Mouse (Mus musculus): ENCODE measurements around the gene Itln1. TPM values are rescaled to one million over a fixed set of nuclear protein-coding genes. Genes with fewer than 3 reads are reported as not detected.
"Not testable (repeated sequence)": the region's sequence is repeated elsewhere in the genome, so short reads cannot be mapped to it uniquely, and the experiment has no call there.

Gene Itln1
- total RNA-seq, 4 experiments from 2014 or later: not detected

- DNase-seq (ENCODE audit: low spot score in 2 of 2): no peak
Measured at GRCm38 (mm10) chr1:171513760-171514159, 21.3 kb downstream of the Itln1 start.

GRCm38 (mm10) chr1:171513234-171513633, 21.9 kb downstream of the Itln1 start:
- DNase-seq (ENCODE audit: low spot score in 2 of 2): no peak

- no peak for DNase-seq (ENCODE audit: low spot score in 2 of 2)
Measured at GRCm38 (mm10) chr1:171504586-171504985, 30.5 kb downstream of the Itln1 start.

- peak; percentile 22 to 51 for DNase-seq (ENCODE audit: low spot score in 2 of 2)
Measured at GRCm38 (mm10) chr1:171503592-171504291, 31.4 kb downstream of the Itln1 start.

GRCm38 (mm10) chr1:171503250-171503591, 31.9 kb downstream of the Itln1 start, which contains the start of gene Alyref2:
Alyref2 (plus strand) TSS chr1:171503478.
- DNase-seq (ENCODE audit: low spot score in 2 of 2): peak; percentile 89 to 92

- peak; percentile 32 to 44 for DNase-seq (ENCODE audit: low spot score in 2 of 2)
Measured at GRCm38 (mm10) chr1:171502388-171503249, 32.5 kb downstream of the Itln1 start.

GRCm38 (mm10) chr1:171501636-171502080, 33.4 kb downstream of the Itln1 start:
- DNase-seq (ENCODE audit: low spot score in 2 of 2): no peak

- DNase-seq (ENCODE audit: low spot score in 2 of 2): no peak
Measured at GRCm38 (mm10) chr1:171501016-171501610, 34.0 kb downstream of the Itln1 start.

GRCm38 (mm10) chr1:171499856-171500255, 35.2 kb downstream of the Itln1 start:
- no peak for DNase-seq (ENCODE audit: low spot score in 2 of 2)

- no peak for DNase-seq (ENCODE audit: low spot score in 2 of 2)
Measured at GRCm38 (mm10) chr1:171495371-171495770, 39.7 kb downstream of the Itln1 start.

- DNase-seq (ENCODE audit: low spot score in 2 of 2): no peak
Measured at GRCm38 (mm10) chr1:171494241-171494640, 40.9 kb downstream of the Itln1 start.

GRCm38 (mm10) chr1:171478968-171479367, 56.1 kb downstream of the Itln1 start:
- DNase-seq (ENCODE audit: low spot score in 2 of 2): peak; percentile 24 to 26

- DNase-seq (ENCODE audit: low spot score in 2 of 2): no peak
Measured at GRCm38 (mm10) chr1:171477758-171478545, 57.1 kb downstream of the Itln1 start.

GRCm38 (mm10) chr1:171477123-171477522, 58.0 kb downstream of the Itln1 start:
- DNase-seq (ENCODE audit: low spot score in 2 of 2): no peak

GRCm38 (mm10) chr1:171473920-171474640, 61.0 kb downstream of the Itln1 start:
- no peak for DNase-seq (ENCODE audit: low spot score in 2 of 2)

GRCm38 (mm10) chr1:171473506-171473905, 61.6 kb downstream of the Itln1 start:
- DNase-seq (ENCODE audit: low spot score in 2 of 2): no peak

GRCm38 (mm10) chr1:171471941-171472340, 63.2 kb downstream of the Itln1 start:
- not testable (repeated sequence) for DNase-seq (ENCODE audit: low spot score in 2 of 2)

GRCm38 (mm10) chr1:171471452-171471851, 63.6 kb downstream of the Itln1 start:
- no peak for DNase-seq (ENCODE audit: low spot score in 2 of 2)

- no peak for DNase-seq (ENCODE audit: low spot score in 2 of 2)
Measured at GRCm38 (mm10) chr1:171470896-171471295, 64.2 kb downstream of the Itln1 start.

GRCm38 (mm10) chr1:171470371-171470871, 64.7 kb downstream of the Itln1 start:
- no peak for DNase-seq (ENCODE audit: low spot score in 2 of 2)

All from gastrocnemius, adult 8-10 months (tissue).